Mouse (Mus musculus) heart, embryonic 14.5 days (tissue): ENCODE measurements around the gene 1700001J03Rik. TPM values are rescaled to one million over a fixed set of nuclear protein-coding genes. Genes with fewer than 3 reads are reported as not detected.
"Not testable (repeated sequence)": the region's sequence is repeated elsewhere in the genome, so short reads cannot be mapped to it uniquely, and the experiment has no call there.

Source experiments
- ATAC-seq: fragments of 200-750 bp; cut with Nextera tagmentation; 2 replicates; pipeline ENCODE4 v1.8.0; 2017; ENCODE audit warnings: low read depth, moderate TSS enrichment; ENCODE audit not compliant: insufficient number of reproducible peaks, insufficient read depth, low FRiP score
- H3K27ac ChIP-seq, 2 experiments: fragments of 200-500 bp in 1 of 2; fragments of 300-500 bp in 1 of 2; sonication (generic) in 1 of 2; replicated peaks in 1 of 2; 2 replicates each; pipeline ENCODE4 v1.5.1; 2012 to 2014; ENCODE audit warnings: low read depth in 2 of 2, low read length in 2 of 2, control low read depth in 1 of 2, mild to moderate bottlenecking in 1 of 2, mixed read lengths in 1 of 2; ENCODE audit not compliant: control insufficient read depth in 1 of 2, insufficient read depth in 1 of 2
- H3K27me3 ChIP-seq: fragments of 300-500 bp; sonication (generic); 2 replicates; pipeline ENCODE4 v1.6.1; 2014; ENCODE audit warnings: mild to moderate bottlenecking, low read length, control low read depth; ENCODE audit not compliant: control insufficient read depth, insufficient read depth
- H3K36me3 ChIP-seq: fragments of 300-500 bp; sonication (generic); 2 replicates; pipeline ENCODE4 v1.6.1; 2014; ENCODE audit warnings: mild to moderate bottlenecking, control low read depth, low read length, mixed read lengths; ENCODE audit not compliant: control insufficient read depth, insufficient read depth
- H3K4me1 ChIP-seq, 2 experiments: fragments of 200-500 bp in 1 of 2; fragments of 300-500 bp in 1 of 2; sonication (generic) in 1 of 2; 2 replicates each; pipeline ENCODE4 v1.6.1; 2012 to 2014; ENCODE audit warnings: low read length in 2 of 2, control low read depth in 1 of 2, mixed read lengths in 1 of 2; ENCODE audit not compliant: control insufficient read depth in 2 of 2, insufficient read depth in 2 of 2
- H3K4me2 ChIP-seq: fragments of 300-500 bp; sonication (generic); 2 replicates; pipeline ENCODE4 v1.6.1; 2014; ENCODE audit warnings: mild to moderate bottlenecking, low read length
- H3K4me3 ChIP-seq, 2 experiments: fragments of 200-500 bp in 1 of 2; fragments of 300-500 bp in 1 of 2; sonication (generic) in 1 of 2; 2 replicates each; pipeline ENCODE4 v1.5.1; 2012 to 2014; ENCODE audit warnings: low read length in 2 of 2, mild to moderate bottlenecking in 2 of 2, control low read depth in 1 of 2, low read depth in 1 of 2, moderate library complexity in 1 of 2; ENCODE audit not compliant: control insufficient read depth in 1 of 2, insufficient read depth in 1 of 2
- H3K9ac ChIP-seq: fragments of 300-500 bp; sonication (generic); 2 replicates; pipeline ENCODE4 v1.6.1; 2014; ENCODE audit warnings: mild to moderate bottlenecking, low read length
- H3K9me3 ChIP-seq: fragments of 300-500 bp; sonication (generic); 2 replicates; pipeline ENCODE4 v1.6.1; 2016; ENCODE audit warnings: low read length, control low read depth; ENCODE audit not compliant: control insufficient read depth
- WGBS: fragments of 180-500 bp; shearing (Covaris S2); extraction: QIAGEN DNeasy Blood & Tissue Kit; methylation state at CpG from one replicate; pipeline ENCODE4 v1.1.7; 2014; 5-methylcytosine and 5-hydroxymethylcytosine counted together
- polyA plus RNA-seq: library from polyadenylated mRNA; unstranded; fragments of >200 nt; fragmentation: Nextera tagmentation; extraction: Ambion mirVana; gene quantifications from 2 replicates; pipeline ENCODE4 v1.2.1, GENCODE M21; 2014

1700001J03Rik gene
- not detected in 2 replicates for polyA plus RNA-seq

DNA sequence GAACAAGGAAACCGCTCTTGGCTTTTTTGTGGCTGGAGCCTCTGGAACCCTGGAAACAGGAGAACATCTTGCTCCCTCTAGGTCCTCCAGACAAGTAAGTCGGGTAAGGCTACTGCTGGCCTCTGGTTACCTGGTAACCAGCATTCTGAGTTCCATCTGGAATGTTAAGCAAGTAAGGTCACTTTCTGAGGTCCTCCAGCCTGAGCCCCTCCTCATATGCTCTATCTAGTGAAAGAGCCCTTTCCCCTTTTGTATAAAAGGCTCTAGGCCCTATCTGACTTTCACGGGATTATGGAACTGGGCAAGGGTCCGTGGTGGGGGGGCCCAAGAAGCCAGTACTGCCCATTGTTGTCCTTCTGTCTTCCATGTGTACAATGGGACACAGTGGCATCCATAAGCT lies at the start of gene 1700001J03Rik:
Gene 1700001J03Rik (minus strand): TSS at position 101 of the 400 bp plus-strand sequence.
- not testable (repeated sequence) for H3K4me3 ChIP-seq, H3K9ac ChIP-seq, H3K4me2 ChIP-seq, H3K36me3 ChIP-seq, H3K9me3 ChIP-seq, H3K27ac ChIP-seq, H3K4me1 ChIP-seq, ATAC-seq, H3K27me3 ChIP-seq
- 74% methylated on average over 4 of the region's 4 CpGs for WGBS

DNA sequence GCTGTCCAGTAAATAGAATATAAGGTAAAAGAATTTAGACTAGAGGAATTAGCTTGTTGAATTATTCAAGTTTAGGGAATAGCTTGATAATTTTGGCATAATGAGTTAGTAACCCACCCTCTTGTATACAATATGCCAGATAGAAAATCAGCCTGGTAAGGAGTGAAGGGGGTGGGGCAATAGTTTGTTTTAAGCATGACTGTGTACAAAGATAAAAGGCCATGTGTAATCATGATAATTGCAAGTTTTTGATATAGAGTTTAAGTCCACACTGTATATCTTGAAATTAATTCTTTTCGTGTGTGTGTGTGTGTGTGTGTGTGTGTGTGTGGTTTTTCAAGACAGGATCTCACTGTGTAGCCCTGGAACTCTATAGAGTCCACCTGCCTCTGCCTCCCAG lies 49.2 kb upstream of the 1700001J03Rik start:
- no peak overlapping the region for H3K27ac ChIP-seq
- WGBS = 86% methylated on average over 1 of the region's 1 CpGs
- no peaks in the 10 kb centered on the region for H3K27me3 ChIP-seq
- H3K9ac ChIP-seq = no peak overlapping the region
- no peak overlapping the region for H3K4me3 ChIP-seq
- no peaks in the 10 kb centered on the region for H3K9me3 ChIP-seq
- H3K4me2 ChIP-seq = no peak overlapping the region
- no peaks in the 10 kb centered on the region for H3K36me3 ChIP-seq
- ATAC-seq = no peak
- H3K4me1 ChIP-seq = peaks cover 0 to 14% of the 10 kb centered on the region in 2 experiments; a peak in 3 of 4 replicates

- H3K36me3 ChIP-seq = no peaks in the 10 kb centered on the region
- no peaks in the 10 kb centered on the region for H3K27me3 ChIP-seq
- no peak overlapping the region for H3K27ac ChIP-seq
- no peak for ATAC-seq
- peak overlapping the region; percentile 89 for H3K9ac ChIP-seq
- 50% methylated on average over 11 of the region's 11 CpGs for WGBS
- peak overlapping the region; percentile 93 for H3K4me2 ChIP-seq
- H3K4me1 ChIP-seq = peaks cover 0 to 14% of the 10 kb centered on the region in 2 experiments; a peak in 3 of 4 replicates
- H3K4me3 ChIP-seq = peak overlapping the region in 1 of 2 experiments; percentile 79; a peak in 2 of 4 replicates
- H3K9me3 ChIP-seq = no peaks in the 10 kb centered on the region
Observed at GRCm38 (mm10) chr5:146232816-146233215, 47.7 kb upstream of the 1700001J03Rik start.

- no peaks in the 10 kb centered on the region for H3K9me3 ChIP-seq
- no peak for ATAC-seq
- WGBS = 30% methylated on average over 6 of the region's 6 CpGs
- no peaks in the 10 kb centered on the region for H3K36me3 ChIP-seq
- H3K27me3 ChIP-seq = no peaks in the 10 kb centered on the region
- H3K4me1 ChIP-seq = peaks cover 0 to 14% of the 10 kb centered on the region in 2 experiments; a peak in 3 of 4 replicates
- peak overlapping the region; percentile 89 for H3K9ac ChIP-seq
- H3K4me3 ChIP-seq = peak overlapping the region; percentile 77 to 79
- peak overlapping the region in 1 of 2 experiments; percentile 94; a peak in 1 of 4 replicates for H3K27ac ChIP-seq
- peak overlapping the region; percentile 93 for H3K4me2 ChIP-seq
Observed at GRCm38 (mm10) chr5:146232056-146232675, 47.1 kb upstream of the 1700001J03Rik start.

DNA sequence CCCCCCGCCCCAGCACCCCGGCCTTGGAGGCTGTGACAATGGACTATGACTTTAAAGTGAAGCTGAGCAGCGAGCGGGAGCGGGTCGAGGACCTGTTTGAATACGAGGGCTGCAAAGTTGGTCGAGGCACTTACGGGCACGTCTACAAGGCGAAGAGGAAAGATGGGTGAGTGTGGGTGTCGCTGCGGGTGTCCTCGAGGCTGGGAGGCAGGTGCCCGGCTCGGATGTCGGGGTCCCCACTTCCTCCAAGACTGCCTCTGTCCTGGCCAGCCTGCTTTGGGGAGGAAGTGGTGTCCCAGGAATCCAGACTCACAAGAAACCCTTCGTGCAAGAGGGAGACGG lies 46.5 kb upstream of the 1700001J03Rik start:
- Histone ChIP-seq H3K9ac (peak overlapping the region; percentile 89), H3K9me3 (no peaks in the 10 kb centered on the region), H3K4me2 (peak overlapping the region; percentile 93), H3K36me3 (no peaks in the 10 kb centered on the region), H3K4me1 (peaks cover 0 to 14% of the 10 kb centered on the region in 2 experiments; a peak in 3 of 4 replicates), H3K27me3 (no peaks in the 10 kb centered on the region), H3K27ac (peak overlapping the region; percentile 94 to 98), H3K4me3 (peak overlapping the region; percentile 77 to 79)
- 0% methylated on average over 19 of the region's 19 CpGs for WGBS
- ATAC-seq = no peak

GRCm38 (mm10) chr5:146230864-146231654 lies 46.0 kb upstream of the 1700001J03Rik start, which contains the start of gene Cdk8:
Gene Cdk8 (plus strand): TSS chr5:146231230.
- H3K27me3 ChIP-seq = no peaks in the 10 kb centered on the region

DNA sequence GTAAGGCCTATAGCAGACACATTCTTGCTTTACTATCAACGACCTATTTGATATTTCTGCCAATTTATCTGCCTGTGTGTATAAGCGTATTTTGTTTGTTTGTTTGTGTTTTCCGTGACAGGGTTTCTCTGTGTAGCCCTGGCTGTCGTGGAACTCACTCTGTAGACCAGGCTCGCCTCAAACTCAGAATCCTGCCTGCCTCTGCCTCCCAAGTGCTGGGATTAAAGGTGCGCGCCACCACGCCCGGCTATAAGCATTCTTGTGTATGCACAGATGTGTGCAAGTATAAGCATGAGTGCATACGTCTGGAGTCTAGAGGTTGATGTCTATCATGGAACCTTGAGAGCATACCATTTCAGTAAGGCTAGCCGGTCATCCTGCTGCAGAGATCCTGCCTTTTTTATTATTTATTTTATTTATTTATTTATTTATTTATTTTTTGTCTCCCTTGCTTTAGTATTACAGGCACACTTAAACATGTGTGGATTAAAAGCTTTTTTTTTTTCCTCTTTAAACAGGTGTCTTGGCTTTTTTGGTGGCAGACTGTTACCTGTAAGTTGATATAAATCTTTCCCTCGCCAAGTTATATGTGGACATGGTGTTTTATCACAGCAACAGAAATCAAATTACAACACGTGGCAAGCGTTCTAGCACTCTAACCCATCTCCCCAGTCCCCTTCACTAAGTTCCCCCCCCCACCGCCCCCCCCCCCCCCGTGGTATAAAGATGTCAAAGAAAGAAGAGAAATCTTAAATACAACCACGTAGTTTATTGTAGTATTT lies 45.0 kb upstream of the 1700001J03Rik start:
- 56% methylated on average over 17 of the region's 17 CpGs for WGBS
- H3K27ac ChIP-seq = peak overlapping the region in 1 of 2 experiments; percentile 94; a peak in 2 of 4 replicates
- H3K4me3 ChIP-seq = peak overlapping the region; percentile 77 to 79; a peak in 3 of 4 replicates
- peaks cover 0 to 14% of the 10 kb centered on the region in 2 experiments; a peak in 3 of 4 replicates for H3K4me1 ChIP-seq
- no peaks in the 10 kb centered on the region for H3K9me3 ChIP-seq
- ATAC-seq = no peak
- no peaks in the 10 kb centered on the region for H3K36me3 ChIP-seq
- no peaks in the 10 kb centered on the region for H3K27me3 ChIP-seq
- H3K9ac ChIP-seq = peak overlapping the region; percentile 89
- peak overlapping the region; percentile 93 for H3K4me2 ChIP-seq

More at GRCm38 (mm10) chr5:146230864-146231654, 46.0 kb upstream of the 1700001J03Rik start, which contains the start of gene Cdk8:
- no peaks in the 10 kb centered on the region for H3K9me3 ChIP-seq
- peak within 1 kb of the TSS; percentile 93 for H3K4me2 ChIP-seq
- under 1% methylated on average over 82 of the region's 102 CpGs for WGBS
- H3K4me1 ChIP-seq = peaks cover 0 to 14% of the 10 kb centered on the region in 2 experiments; a peak in 3 of 4 replicates
- peak within 1 kb of the TSS; percentile 77 to 79 for H3K4me3 ChIP-seq
- peak within 1 kb of the TSS; percentile 94 to 98 for H3K27ac ChIP-seq
- ATAC-seq = peak; percentile 87
- no peaks in the 10 kb centered on the region for H3K36me3 ChIP-seq
- peak within 1 kb of the TSS; percentile 89 for H3K9ac ChIP-seq
